Mouse (Mus musculus) liver, embryonic 13.5 days (tissue): ENCODE measurements around the gene Phf11c. TPM values are rescaled to one million over a fixed set of nuclear protein-coding genes. Genes with fewer than 3 reads are reported as not detected.

ENCODE experiments used
- ATAC-seq: fragments of 200-750 bp; cut with Nextera tagmentation; 2 replicates; pipeline ENCODE4 v1.8.0; 2017; ENCODE audit warnings: low read depth, mild to moderate bottlenecking, moderate number of reproducible peaks, moderate library complexity
- DNase-seq: peaks from one replicate; pipeline ENCODE4 v3.0.0; 2022
- H3K27ac ChIP-seq: fragments of 300-500 bp; sonication (generic); 2 replicates; pipeline ENCODE4 v1.5.1; 2015; ENCODE audit warnings: moderate library complexity, mild to moderate bottlenecking, inconsistent platforms
- H3K27me3 ChIP-seq: fragments of 300-500 bp; sonication (generic); 2 replicates; pipeline ENCODE4 v1.6.1; 2015; ENCODE audit warnings: mild to moderate bottlenecking, inconsistent platforms
- H3K36me3 ChIP-seq: fragments of 300-500 bp; sonication (generic); 2 replicates; pipeline ENCODE4 v1.6.1; 2015; ENCODE audit warnings: mild to moderate bottlenecking, inconsistent platforms
- H3K4me1 ChIP-seq: fragments of 300-500 bp; sonication (generic); replicated peaks from 2 replicates; pipeline ENCODE4 v1.6.1; 2015; ENCODE audit warnings: inconsistent platforms
- H3K4me2 ChIP-seq: fragments of 300-500 bp; sonication (generic); 2 replicates; pipeline ENCODE4 v1.6.1; 2015; ENCODE audit warnings: inconsistent platforms, mild to moderate bottlenecking, moderate library complexity
- H3K4me3 ChIP-seq: fragments of 300-500 bp; sonication (generic); replicated peaks from 2 replicates; pipeline ENCODE4 v1.5.1; 2015; ENCODE audit warnings: mild to moderate bottlenecking, inconsistent platforms
- H3K9ac ChIP-seq: fragments of 300-500 bp; sonication (generic); 2 replicates; pipeline ENCODE4 v1.6.1; 2015; ENCODE audit warnings: mild to moderate bottlenecking, inconsistent platforms
- H3K9me3 ChIP-seq: fragments of 300-500 bp; sonication (generic); replicated peaks from 2 replicates; pipeline ENCODE4 v1.6.1; 2016; ENCODE audit warnings: inconsistent platforms
- WGBS: fragments of 180-500 bp; shearing (Covaris S2); methylation state at CpG from one replicate; pipeline ENCODE4 v1.1.7; 2015; ENCODE audit not compliant: insufficient replicate concordance; 5-methylcytosine and 5-hydroxymethylcytosine counted together
- polyA plus RNA-seq: library from polyadenylated mRNA; unstranded; fragments of >200 nt; fragmentation: Nextera tagmentation; extraction: Ambion mirVana; gene quantifications from 2 replicates; pipeline ENCODE4 v1.2.1, GENCODE M21; 2015

Phf11c gene
- polyA plus RNA-seq, result 0.45 and 0.57 TPM in 2 replicates

DNA sequence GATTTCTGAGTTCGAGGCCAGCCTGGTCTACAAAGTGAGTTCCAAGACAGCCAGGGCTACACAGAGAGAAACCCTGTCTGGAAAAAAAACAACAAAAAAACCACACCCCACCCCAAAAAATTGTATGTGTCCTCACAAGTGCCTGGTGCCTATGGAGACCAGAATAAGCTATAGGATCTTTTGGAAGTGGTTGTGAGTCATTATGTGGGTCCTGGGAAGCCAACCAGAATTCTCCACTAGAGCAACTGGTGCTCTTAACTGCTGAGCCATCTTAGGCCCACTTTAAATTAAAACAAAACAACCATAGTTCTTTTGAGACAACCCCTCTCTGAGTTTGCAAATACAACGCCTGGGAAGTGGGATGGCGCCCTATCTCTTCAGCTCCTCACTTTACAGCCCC is at the start of gene Phf11c:
Phf11c (minus strand) TSS at position 101 of the 400 bp plus-strand sequence.
- Histone ChIP-seq H3K9me3 (no peaks in the 10 kb centered on the region), H3K27ac (no peak within 1 kb of the TSS)
- WGBS, result 74% methylated on average over 3 of the region's 3 CpGs

DNA sequence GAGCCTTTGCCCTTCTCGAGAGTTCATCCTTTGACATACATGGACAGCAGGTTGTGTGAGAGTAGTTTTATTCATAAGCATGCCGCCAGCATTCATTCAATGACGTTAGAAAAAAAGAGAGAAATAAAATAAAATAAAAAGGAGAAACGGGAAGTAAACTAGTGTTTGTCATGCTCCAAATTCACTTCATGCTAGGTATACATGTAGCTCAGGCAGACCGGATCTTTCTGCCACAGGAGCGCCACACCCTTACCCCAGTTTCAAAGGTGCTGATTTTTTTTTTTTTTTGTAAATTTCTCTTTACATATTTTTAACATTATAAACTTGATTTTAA is 46.3 kb upstream of the Phf11c start:
- H3K9ac ChIP-seq, result peak overlapping the region; percentile 90
- H3K9me3 ChIP-seq, result no peaks in the 10 kb centered on the region
- 1% methylated on average over 6 of the region's 6 CpGs for WGBS
- H3K4me3 ChIP-seq, result peak overlapping the region; percentile 72
- H3K4me2 ChIP-seq, result peak overlapping the region; percentile 82
- no peak for DNase-seq
- peaks cover 33% of the 10 kb centered on the region for H3K4me1 ChIP-seq
- peak overlapping the region; percentile 91 for H3K27ac ChIP-seq
- no peaks in the 10 kb centered on the region for H3K27me3 ChIP-seq
- peaks cover 4% of the 10 kb centered on the region; the same call in 1 of the 2 replicates for H3K36me3 ChIP-seq
- no peak for ATAC-seq

More for the DNA sequence above, at the start of gene Phf11c:
- Histone ChIP-seq H3K36me3 (peaks cover 5% of the 10 kb centered on the region; the same call in 1 of the 2 replicates), H3K4me1 (no peaks in the 10 kb centered on the region), H3K4me2 (no peak within 1 kb of the TSS), H3K4me3 (no peak within 1 kb of the TSS), H3K27me3 (no peaks in the 10 kb centered on the region), H3K9ac (no peak within 1 kb of the TSS)
- ATAC-seq (no peak), DNase-seq (no peak)

DNA sequence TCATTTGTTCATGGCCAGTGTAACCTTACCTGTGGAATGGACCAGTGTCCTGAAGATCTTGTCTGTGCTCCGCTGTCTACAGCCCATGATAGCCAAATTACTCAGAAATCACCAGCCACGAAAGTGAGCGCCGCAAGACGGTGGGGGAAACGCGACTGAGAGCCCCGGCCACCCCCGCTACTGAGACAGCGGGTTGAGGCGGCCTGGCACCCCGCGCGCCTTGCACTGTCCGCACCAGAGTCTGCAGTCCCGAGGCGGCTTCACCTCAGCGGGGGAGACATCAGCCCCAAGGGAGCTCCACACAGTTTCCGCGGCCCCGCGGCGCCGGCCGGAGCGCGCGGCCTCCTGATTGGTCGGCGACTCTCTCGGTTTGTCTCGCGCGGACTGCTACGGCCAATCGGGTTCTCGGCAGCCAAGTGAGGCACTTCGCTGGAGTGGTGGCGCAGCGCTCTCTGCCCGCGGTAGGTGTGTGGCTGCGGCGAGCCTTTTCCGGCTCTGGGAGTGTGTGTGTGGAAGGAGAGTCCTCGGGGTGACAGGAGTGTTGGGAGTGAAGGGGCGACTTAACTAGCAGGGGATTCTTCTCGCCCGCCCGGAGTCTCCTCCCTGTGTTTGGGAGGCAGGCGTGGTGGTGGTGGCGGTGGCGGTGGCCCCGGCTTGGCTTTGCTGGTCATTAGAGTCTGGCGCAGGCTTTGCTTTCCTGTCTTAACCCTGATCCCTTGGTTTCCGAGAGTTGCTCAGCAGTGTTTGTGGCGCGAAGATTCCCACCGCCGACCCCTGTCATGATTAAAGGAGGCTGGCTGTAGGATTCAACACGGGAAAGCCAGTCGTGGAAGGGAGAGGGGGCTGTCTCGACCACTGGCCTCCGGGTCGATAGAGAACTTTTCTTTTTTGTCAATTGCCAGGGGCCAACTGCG is 45.6 kb upstream of the Phf11c start, which contains the start of the genes Setdb2 and Cab39l:
Setdb2 (minus strand) TSS at position 327 of the 914 bp plus-strand sequence.
Cab39l (plus strand) TSS at position 415 of the 914 bp plus-strand sequence.
- Histone ChIP-seq H3K4me2 (peak within 1 kb of the TSS; percentile 82), H3K9ac (peak within 1 kb of the TSS; percentile 90), H3K4me1 (peaks cover 33% of the 10 kb centered on the region), H3K36me3 (peaks cover 6% of the 10 kb centered on the region; the same call in 1 of the 2 replicates), H3K27me3 (no peaks in the 10 kb centered on the region), H3K9me3 (no peaks in the 10 kb centered on the region), H3K4me3 (peak within 1 kb of the TSS; percentile 72), H3K27ac (peak within 1 kb of the TSS; percentile 91)
- ATAC-seq (peak; percentile 97), DNase-seq (peak; percentile 95)
- WGBS, result under 1% methylated on average over 66 of the region's 66 CpGs

DNA sequence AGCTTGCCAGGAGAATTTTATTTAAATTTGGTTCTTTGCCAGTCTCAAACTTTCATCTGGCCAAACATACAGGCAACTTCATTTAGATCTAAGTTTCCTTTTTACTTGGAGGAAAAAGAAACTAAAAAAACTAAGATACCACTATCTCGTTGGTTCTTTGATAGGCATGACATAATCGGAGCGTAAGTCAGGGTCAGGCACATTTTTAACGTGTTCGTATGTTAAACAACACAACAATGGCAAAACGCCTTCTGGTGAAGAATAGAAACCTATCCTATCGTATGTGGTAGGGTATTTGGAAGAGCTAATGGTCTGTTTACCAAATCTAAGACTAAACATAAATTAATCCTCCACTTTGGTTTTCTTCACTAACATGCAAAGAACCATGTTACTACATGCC is 44.9 kb upstream of the Phf11c start:
- DNase-seq (no peak), ATAC-seq (no peak)
- 3% methylated on average over 7 of the region's 7 CpGs for WGBS

DNA sequence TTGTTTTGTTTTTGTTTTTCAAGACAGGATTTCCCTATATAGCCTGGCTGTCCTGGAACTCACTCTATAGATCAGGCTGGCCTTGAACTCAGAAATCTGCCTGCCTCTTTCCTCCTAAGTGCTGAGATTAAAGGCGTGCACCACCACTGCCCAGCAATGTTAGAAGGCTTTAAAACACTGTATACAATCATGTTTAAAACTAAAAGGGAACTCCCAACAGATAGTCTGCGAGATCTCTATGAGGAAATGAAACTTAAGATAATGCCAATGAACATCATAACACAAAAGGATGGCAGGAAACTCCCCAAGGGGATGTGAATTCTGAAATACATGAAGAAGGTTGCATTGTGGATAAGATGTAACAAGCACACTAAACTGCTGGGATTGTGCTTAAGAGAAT is 43.3 kb upstream of the Phf11c start:
- H3K27ac ChIP-seq, result no peak overlapping the region
- no peak for DNase-seq
- peaks cover 33% of the 10 kb centered on the region for H3K4me1 ChIP-seq
- peak overlapping the region; percentile 28; the same call in 1 of the 2 replicates for H3K4me2 ChIP-seq
- no peak overlapping the region for H3K4me3 ChIP-seq
- H3K9ac ChIP-seq, result peak overlapping the region; percentile 43; the same call in 1 of the 2 replicates
- WGBS, result 56% methylated on average over 2 of the region's 2 CpGs
- H3K9me3 ChIP-seq, result no peaks in the 10 kb centered on the region
- peaks cover 8% of the 10 kb centered on the region; the same call in 1 of the 2 replicates for H3K36me3 ChIP-seq
- ATAC-seq, result no peak
- H3K27me3 ChIP-seq, result no peaks in the 10 kb centered on the region

More for the DNA sequence above, 44.9 kb upstream of the Phf11c start:
- Histone ChIP-seq H3K27ac (peak overlapping the region; percentile 87), H3K4me1 (peaks cover 33% of the 10 kb centered on the region), H3K9ac (peak overlapping the region; percentile 90), H3K4me3 (peak overlapping the region; percentile 72), H3K4me2 (peak overlapping the region; percentile 82), H3K9me3 (no peaks in the 10 kb centered on the region), H3K27me3 (no peaks in the 10 kb centered on the region), H3K36me3 (peaks cover 8% of the 10 kb centered on the region; the same call in 1 of the 2 replicates)

DNA sequence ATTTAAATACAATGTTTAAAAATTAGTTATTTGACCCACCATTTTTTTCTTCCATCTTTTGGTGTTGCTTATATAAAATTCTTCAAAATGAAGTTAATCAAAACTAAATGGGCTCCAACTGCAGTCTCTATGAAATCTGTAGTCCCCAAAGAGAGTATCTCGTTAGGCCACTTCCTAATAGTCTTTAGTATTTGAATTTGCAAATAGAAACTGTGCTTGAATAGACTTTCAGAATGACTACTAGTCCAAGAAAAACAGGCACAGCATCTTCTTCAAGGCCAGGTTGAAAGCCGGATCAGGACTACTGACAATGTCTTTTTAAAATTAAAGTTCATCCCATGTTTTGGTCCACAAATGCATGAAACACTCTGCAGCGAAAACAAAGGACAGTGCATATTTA is 42.2 kb upstream of the Phf11c start:
- Histone ChIP-seq H3K9ac (no peak overlapping the region), H3K9me3 (no peaks in the 10 kb centered on the region), H3K4me1 (peaks cover 25% of the 10 kb centered on the region), H3K4me3 (no peak overlapping the region), H3K27me3 (no peaks in the 10 kb centered on the region), H3K27ac (no peak overlapping the region), H3K36me3 (peaks cover 8% of the 10 kb centered on the region; the same call in 1 of the 2 replicates), H3K4me2 (no peak overlapping the region)
- 81% methylated on average over 3 of the region's 3 CpGs for WGBS
- DNase-seq (no peak), ATAC-seq (no peak)

DNA sequence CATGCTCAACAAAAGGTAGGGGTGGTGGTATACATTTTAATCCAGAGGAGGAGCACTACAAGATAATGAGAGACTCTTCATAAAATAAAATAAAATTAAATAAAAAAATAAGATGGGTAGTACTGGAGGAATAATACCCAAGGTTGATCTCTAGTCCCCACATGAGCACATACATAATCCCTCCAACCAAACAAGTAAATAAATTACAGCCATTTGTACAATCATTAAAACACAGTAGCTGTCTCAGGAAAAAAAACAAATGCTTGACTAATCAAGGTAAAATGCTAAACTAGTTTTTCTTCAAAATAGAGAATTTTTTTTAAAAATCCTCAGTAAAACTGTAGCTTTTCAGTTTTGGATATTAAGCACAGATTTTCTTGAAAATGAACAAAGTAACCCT is 40.0 kb upstream of the Phf11c start:
- H3K4me2 ChIP-seq, result no peak overlapping the region
- no peak overlapping the region for H3K4me3 ChIP-seq
- H3K36me3 ChIP-seq, result peaks cover 12% of the 10 kb centered on the region; the same call in 1 of the 2 replicates
- H3K9me3 ChIP-seq, result no peaks in the 10 kb centered on the region
- DNase-seq (no peak), ATAC-seq (no peak)
- H3K9ac ChIP-seq, result no peak overlapping the region
- H3K27ac ChIP-seq, result no peak overlapping the region
- peaks cover 22% of the 10 kb centered on the region for H3K4me1 ChIP-seq
- no peaks in the 10 kb centered on the region for H3K27me3 ChIP-seq

DNA sequence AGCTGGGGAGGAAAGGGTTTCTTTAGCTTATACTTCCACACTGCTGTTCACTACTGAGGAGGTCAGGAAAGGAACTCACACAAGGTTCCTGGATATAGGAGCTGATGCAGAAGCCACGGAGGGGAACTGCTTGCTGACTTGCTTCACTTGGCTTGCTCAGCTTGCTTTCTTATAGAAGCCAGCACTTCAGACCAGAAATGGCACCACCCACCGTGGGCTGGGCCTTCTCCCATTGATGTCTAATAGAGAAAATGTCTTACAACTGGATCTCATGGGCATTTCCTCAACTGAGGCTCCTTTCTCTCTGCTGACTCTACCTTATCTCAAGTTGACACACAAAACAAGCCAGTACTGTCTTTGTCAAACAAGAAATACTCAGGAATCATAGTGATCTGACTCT is 38.7 kb upstream of the Phf11c start:
- Histone ChIP-seq H3K27me3 (no peaks in the 10 kb centered on the region), H3K27ac (no peak overlapping the region), H3K4me2 (no peak overlapping the region), H3K4me3 (no peak overlapping the region), H3K36me3 (peaks cover 15% of the 10 kb centered on the region), H3K9me3 (no peaks in the 10 kb centered on the region), H3K4me1 (peaks cover 11% of the 10 kb centered on the region), H3K9ac (no peak overlapping the region)
- 41% methylated on average over 2 of the region's 2 CpGs for WGBS
- DNase-seq (no peak), ATAC-seq (no peak; the same call in 1 of the 2 replicates)

DNA sequence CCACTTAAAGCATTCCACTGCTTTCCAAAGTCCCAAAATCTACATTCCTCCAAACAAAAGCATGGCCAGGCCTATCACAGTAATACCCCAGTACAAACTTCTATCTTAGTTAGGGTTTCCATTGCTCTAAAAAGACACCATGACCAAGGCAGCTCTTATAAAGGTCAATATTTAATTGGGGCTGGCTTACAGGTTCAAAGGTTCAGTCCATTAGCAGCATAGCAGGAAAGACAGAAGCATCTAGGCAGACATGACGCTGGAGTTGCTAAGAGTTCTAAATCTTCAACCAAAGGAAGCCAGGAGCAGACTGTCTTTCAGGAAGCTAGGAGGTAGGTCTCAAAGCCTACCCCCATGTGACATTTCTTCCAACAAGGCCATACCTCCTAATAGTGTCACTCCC is 35.4 kb upstream of the Phf11c start:
- H3K27ac ChIP-seq, result no peak overlapping the region
- no peak overlapping the region for H3K4me2 ChIP-seq
- DNase-seq (no peak), ATAC-seq (no peak)
- no peaks in the 10 kb centered on the region for H3K27me3 ChIP-seq
- 81% methylated on average over 1 of the region's 1 CpGs for WGBS
- H3K36me3 ChIP-seq, result peaks cover 15% of the 10 kb centered on the region
- H3K9me3 ChIP-seq, result no peaks in the 10 kb centered on the region
- H3K9ac ChIP-seq, result no peak overlapping the region
- H3K4me3 ChIP-seq, result no peak overlapping the region
- H3K4me1 ChIP-seq, result peaks cover 6% of the 10 kb centered on the region

DNA sequence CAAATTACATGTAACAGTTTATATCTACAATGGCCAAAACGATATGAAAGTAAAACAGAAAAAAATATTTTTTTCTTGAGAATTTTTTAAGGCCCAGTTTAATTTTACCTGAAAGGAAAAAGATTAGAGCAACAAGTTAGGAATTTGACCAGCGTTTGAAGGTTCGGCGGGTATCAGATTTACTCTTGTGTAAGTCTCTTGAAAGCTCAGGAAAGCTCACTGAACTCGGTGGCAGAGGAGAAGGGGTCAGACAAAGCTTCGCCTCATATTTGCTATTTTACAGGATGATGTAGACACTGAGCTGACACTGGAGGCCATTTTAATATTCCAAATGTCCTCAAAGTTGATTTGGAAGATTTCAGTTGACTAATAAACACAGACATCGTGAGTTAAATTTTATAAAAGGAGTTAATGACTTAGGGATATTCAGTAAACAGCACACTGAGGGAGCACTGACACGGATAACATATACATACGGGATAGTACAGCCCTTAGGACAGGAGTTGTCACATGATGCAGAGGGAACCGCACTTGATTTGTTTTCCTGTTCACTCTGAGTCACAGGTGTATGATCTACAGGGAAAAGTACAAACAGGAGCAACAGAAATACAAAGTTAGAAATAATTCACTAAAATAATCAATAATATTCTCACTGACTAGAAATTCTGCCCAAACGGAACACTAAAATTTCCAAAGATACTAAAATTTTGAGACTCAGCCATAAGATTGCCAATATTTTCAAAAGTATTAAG is 27.9 kb upstream of the Phf11c start:
- Histone ChIP-seq H3K27ac (no peak overlapping the region), H3K9me3 (no peaks in the 10 kb centered on the region), H3K9ac (no peak overlapping the region), H3K27me3 (no peaks in the 10 kb centered on the region), H3K4me1 (no peaks in the 10 kb centered on the region; the same call in 1 of the 2 replicates), H3K36me3 (peaks cover 14% of the 10 kb centered on the region), H3K4me2 (no peak overlapping the region), H3K4me3 (no peak overlapping the region)
- no peak for DNase-seq
- ATAC-seq, result no peak
- WGBS, result 76% methylated on average over 11 of the region's 11 CpGs

DNA sequence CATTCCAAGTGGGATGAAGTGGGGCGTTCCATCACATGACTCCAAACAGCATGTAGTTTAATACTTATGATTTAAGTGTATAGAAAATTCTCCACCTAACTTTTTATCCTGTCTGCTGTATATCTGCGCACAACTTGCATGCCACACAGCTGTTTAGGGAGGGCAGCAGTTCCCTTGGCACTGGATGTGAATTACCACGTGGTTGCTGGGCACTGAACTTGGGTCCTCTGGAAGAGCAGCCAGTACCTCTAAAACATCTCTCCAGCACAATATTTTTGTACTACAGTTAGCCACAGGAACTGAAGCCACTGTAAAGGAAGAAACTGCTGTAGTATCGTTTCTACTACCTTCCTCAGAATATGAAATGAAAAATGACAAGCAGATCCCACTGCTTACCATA is 23.0 kb upstream of the Phf11c start:
- DNase-seq (no peak), ATAC-seq (no peak)
- Histone ChIP-seq H3K4me2 (no peak overlapping the region), H3K27me3 (no peaks in the 10 kb centered on the region), H3K9me3 (no peaks in the 10 kb centered on the region), H3K27ac (no peak overlapping the region), H3K4me1 (no peaks in the 10 kb centered on the region), H3K4me3 (no peak overlapping the region), H3K9ac (no peak overlapping the region), H3K36me3 (peaks cover 45% of the 10 kb centered on the region)
- WGBS, result 76% methylated on average over 4 of the region's 4 CpGs
